Mouse (Mus musculus): Measurements from ENCODE around the gene Igfbp7.

Igfbp7 gene

GRCm38 (mm10) chr5:77378027-77378426 is 29.8 kb downstream of the Igfbp7 start:
- DNase-seq, result no peak

DNA sequence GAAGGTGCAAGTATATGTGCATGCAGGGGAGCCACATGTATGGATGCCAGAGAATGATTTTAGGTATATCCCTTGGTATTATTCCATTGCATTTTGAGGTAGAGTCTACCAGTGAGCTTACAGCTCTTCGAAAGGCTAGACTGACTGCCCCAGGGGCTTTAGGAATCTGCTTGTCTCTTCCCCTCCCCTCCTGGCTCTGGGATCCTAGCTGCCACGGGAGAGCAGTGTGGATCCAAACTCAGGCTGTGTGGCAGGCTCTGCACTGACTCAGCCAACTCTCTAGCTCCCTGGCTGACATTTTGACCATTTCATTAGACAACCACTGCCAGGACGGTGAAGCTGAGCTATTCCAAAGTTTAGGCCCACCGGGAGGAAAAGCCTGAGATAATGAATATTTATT is 32.3 kb downstream of the Igfbp7 start:
- no peak for DNase-seq

- no peak for DNase-seq
Measured at GRCm38 (mm10) chr5:77374945-77375344, 32.9 kb downstream of the Igfbp7 start.

- peak; percentile 40 to 44 for DNase-seq
Measured at GRCm38 (mm10) chr5:77372778-77373177, 35.1 kb downstream of the Igfbp7 start.

DNA sequence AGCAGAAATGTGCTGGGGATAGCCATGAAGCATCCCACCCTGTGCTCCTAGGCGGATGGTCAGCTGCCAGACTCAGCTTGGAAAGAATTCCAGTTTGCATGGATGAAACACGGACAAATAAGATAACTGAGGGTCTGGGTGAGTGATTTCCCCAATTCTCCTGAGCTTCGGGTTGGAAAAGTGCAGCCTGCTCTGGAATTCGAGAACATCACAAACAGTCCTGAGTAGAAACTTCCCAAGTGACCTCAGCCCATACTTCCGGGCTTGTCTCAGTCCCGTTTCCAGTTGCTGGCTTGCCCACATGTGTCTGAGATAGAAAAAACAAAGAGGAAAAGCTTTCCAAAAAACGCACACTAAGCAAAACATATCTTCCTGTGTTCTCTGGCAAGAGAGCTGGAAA is 35.6 kb downstream of the Igfbp7 start:
- no peak for DNase-seq

DNA sequence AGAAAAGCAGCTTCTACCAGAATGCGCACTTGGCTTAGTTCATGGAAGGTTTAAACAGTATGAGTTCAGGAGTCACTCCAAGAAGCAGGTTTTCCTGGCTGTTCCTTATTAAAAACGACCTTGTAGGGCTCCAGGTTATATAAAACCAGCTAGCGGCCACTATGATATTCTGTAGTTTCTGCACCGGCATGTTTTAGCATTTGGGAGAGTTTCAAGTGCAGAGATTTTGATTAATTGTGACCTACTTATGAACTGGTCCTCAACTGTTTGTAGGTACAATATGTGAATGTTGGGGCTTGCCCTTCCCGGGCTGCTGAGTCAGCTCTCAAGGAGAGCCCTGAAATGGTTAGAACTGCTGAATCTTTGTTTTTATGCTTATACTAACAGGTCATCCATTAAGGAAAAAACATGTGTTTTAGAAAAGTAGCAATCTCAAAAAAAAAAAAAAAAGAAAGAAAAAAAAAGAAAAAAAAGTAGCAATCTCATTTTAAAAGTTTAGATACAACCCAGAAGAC is 37.4 kb downstream of the Igfbp7 start:
- no peak for DNase-seq

DNA sequence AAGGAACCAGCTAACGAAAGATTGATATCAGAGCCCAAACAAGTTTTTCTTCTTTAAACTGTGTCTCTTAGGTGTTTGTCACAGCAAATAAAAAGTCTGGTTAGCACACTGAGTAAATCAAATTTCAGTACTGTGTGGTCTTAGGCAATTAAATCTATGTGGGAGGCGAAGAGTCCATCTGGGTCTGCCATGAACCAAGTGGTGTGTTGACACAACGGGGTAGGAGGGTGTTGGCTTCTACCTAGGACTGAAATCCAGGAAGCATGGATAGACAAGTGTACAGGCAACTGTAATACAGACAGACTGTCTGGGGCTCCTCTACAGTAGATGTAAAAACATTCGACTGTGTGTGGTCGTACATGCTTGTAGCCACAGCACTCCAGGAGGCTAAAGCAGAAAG is 38.4 kb downstream of the Igfbp7 start:
- DNase-seq, result no peak

- DNase-seq, result no peak
Measured at GRCm38 (mm10) chr5:77368194-77368593, 39.6 kb downstream of the Igfbp7 start.

DNA sequence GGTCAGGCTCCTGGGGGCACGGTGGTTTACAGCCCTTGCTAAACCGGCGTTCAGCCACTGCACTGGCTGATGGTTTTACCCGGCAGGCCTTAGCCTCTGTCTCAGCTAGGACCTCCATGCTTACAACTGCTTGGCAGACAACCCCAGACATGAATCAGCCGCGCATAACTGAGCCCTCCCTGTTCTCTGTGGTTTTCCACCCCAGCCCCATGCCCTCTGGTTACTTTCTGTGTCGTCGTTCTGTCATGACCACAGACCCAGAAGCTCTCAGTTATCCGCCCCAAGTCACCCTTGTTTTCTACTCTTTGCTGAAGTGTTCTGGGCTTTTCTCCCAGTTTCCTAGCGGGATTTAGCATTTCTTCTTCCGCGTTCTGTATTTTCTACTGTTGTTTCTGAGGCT is 40.2 kb downstream of the Igfbp7 start:
- peak; percentile 12 for DNase-seq

- DNase-seq, result no peak
Measured at GRCm38 (mm10) chr5:77367145-77367544, 40.7 kb downstream of the Igfbp7 start.

- no peak for DNase-seq
Measured at GRCm38 (mm10) chr5:77366313-77366712, 41.5 kb downstream of the Igfbp7 start.

GRCm38 (mm10) chr5:77364443-77365038 is 43.3 kb downstream of the Igfbp7 start:
- DNase-seq, result no peak

DNA sequence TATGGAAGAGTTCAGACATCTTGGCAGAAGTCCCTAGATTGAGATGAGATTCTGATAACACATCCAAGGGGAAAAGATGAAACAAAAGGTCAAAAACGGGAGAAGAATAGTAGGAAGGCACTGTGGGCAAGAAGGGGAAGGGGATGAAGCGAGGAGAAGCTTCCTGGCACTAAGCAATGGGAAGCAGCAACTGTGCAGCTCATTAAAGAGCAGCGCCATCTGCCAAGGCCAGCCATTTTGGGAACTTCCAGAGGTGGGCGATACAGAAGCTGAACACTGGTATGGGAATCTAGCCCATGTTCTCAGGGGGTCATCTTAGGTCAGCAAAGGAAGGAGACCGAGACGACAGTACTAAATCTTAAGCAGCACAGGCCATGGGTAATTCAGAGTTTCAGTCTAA is 44.2 kb downstream of the Igfbp7 start:
- DNase-seq, result no peak

DNA sequence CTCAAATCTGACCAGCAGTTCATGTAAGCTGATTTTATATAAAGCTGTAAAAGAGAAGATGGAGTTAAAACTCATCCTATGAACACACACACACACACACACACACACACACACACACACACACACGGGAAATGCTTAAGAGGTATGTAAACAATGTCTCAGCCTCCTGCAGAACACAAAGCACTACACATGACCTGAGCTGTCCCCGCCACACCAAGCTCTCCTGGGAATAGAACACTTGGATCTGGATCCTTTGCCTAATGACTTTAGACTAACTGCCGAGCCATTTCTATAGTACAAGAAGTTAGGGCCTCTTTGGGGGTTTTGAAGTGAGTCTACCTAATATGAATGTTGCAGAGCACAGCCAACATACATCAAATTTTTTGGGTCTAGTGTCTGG is 45.7 kb downstream of the Igfbp7 start:
- no peak for DNase-seq

GRCm38 (mm10) chr5:77361006-77361405 is 46.8 kb downstream of the Igfbp7 start:
- no peak for DNase-seq

- DNase-seq, result no peak
Measured at GRCm38 (mm10) chr5:77359971-77360370, 47.9 kb downstream of the Igfbp7 start.

DNA sequence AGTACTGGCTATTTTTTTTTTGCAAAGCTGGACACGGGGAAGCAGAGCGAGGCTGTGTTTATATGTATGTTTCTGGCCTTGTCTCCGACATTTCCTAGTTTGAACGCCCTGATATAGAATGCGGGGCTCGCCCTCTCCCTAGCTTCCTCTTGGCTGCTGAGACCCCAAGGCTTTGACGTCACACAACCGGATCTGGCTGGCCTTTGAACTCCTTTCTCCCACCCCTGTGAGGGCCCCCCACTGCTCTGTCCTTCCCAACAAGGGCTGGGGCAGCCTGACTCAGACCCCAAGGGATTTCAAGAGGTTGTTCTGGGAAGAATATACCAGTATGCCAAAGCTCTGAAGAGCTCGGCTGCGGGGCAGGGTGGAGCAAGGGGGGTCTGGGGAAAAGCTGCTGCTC is 49.5 kb downstream of the Igfbp7 start:
- no peak for DNase-seq

DNA sequence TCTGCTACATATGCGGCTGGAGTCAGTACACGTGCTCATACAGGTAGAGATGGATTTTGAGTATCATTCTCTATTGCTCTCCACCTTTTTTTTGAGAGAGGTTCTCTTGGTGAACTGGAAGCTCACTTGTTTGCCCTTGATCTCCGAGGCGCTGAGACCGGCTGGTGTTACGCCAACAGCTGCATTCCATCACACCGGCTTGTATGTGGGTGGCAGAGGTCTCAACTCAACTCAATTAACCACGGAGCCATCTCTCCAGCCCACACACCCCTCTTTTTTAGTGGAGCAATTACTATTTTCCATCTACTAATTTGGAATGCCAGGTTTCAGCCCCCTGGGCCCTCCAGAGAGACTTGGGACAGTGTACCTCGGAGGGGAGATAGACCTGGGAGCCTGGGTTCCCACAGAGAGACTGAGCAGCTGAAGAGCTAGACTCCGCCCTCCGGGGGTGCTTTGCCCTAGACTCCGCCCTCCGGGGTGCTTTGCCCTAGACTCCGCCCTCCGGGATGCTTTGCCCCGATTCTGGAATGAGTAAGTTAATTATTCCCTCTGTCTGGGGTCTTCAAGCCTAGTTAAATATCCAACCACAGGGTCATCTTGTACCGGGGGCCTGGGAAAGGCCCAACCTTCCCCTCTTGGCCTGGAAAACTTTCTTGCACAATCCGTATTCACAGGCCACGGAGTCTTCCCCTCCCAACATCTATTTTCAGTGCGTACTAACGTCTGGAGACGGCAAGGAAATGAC is 50.3 kb downstream of the Igfbp7 start:
- DNase-seq, result peak; percentile 58 to 59

- no peak for DNase-seq
Measured at GRCm38 (mm10) chr5:77355307-77356265, 52.3 kb downstream of the Igfbp7 start.

GRCm38 (mm10) chr5:77354361-77354787 is 53.5 kb downstream of the Igfbp7 start:
- peak; percentile 88 to 89 for DNase-seq

- DNase-seq, result no peak
Measured at GRCm38 (mm10) chr5:77351691-77352090, 56.1 kb downstream of the Igfbp7 start.

DNA sequence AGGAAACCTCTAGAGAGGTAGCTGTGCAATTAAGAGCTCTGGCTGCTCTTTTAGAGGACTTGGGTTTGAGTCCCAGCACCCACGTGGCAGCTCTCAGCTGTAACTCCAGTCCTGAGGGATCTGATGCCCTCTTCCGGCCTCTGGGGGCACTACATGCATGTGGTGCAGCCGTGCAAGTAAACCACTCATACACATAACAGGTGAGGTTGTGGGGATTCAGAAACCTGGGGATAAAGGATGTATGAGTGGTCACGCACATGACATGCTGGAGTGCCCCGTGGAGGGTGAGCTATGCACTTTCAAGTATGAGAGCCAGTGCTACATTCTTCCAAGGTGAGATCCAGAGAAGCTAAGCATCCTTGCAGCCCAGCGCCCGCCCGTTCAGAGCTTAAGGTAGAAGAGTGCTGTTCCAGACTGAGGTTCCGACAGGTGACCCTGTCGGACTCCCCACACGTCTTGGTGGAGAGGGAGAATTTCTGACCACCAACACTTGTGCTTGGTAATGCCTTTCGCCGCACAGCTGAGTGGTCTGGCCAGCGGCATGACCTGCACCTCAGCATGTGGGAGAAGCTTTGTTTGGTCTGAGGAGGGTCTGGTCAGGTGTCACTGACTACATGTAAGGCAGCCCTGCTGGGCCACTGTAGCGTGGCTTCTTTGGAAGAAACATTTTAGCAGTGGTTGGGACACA is 57.7 kb downstream of the Igfbp7 start:
- no peak for DNase-seq

DNA sequence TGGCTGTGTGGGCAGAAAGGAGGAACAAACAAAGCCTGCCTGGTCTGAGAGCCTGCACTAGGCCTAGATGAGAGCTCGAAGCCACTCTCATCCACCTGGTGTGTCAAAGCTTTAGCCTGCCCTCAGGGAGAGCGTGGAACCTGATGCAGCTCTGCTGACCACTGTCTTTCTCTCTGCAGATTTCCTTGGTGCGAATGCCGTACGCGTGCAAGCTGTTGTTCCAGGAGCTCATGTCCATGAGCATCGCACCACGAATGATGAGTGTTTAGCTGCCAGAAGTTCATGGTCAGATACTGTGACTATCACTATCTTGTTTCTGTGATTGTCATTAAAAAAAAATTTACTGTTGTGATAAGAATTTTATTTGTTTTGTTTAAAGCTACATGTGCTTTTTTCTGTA is 58.9 kb downstream of the Igfbp7 start:
- no peak for DNase-seq
